Mouse (Mus musculus): ENCODE data around the gene Fgf14.
"Not testable (repeated sequence)": the region's sequence is repeated elsewhere in the genome, so short reads cannot be mapped to it uniquely, and the experiment has no call there.

The Fgf14 gene

GRCm38 (mm10) chr14:124191913-124192814 lies 484.8 kb downstream of the Fgf14 start:
- no peak for DNase-seq

- no peak for DNase-seq
Observed at GRCm38 (mm10) chr14:124180265-124180664, 496.7 kb downstream of the Fgf14 start.

GRCm38 (mm10) chr14:124174111-124174510 lies 502.8 kb downstream of the Fgf14 start:
- no peak for DNase-seq

GRCm38 (mm10) chr14:124163618-124164185 lies 513.2 kb downstream of the Fgf14 start:
- no peak for DNase-seq

- DNase-seq = no peak
Observed at GRCm38 (mm10) chr14:124147378-124147777, 529.5 kb downstream of the Fgf14 start.

- DNase-seq = no peak
Observed at GRCm38 (mm10) chr14:124107205-124107873, 569.6 kb downstream of the Fgf14 start.

- DNase-seq = no peak
Observed at GRCm38 (mm10) chr14:124083126-124083525, 593.8 kb downstream of the Fgf14 start.

- DNase-seq = no peak
Observed at GRCm38 (mm10) chr14:124044016-124044415, 632.9 kb downstream of the Fgf14 start.

GRCm38 (mm10) chr14:124040651-124041050 lies 636.3 kb downstream of the Fgf14 start:
- no peak for DNase-seq

GRCm38 (mm10) chr14:124037434-124037833 lies 639.5 kb downstream of the Fgf14 start:
- DNase-seq = no peak

- no peak for DNase-seq
Observed at GRCm38 (mm10) chr14:124036575-124037205, 640.2 kb downstream of the Fgf14 start.

GRCm38 (mm10) chr14:124033302-124033701 lies 643.6 kb downstream of the Fgf14 start:
- not testable (repeated sequence) for DNase-seq

GRCm38 (mm10) chr14:124027886-124028670 lies 648.8 kb downstream of the Fgf14 start:
- no peak for DNase-seq

GRCm38 (mm10) chr14:123990591-123991195 lies 686.2 kb downstream of the Fgf14 start:
- DNase-seq = no peak

GRCm38 (mm10) chr14:123967996-123968395 lies 708.9 kb downstream of the Fgf14 start:
- DNase-seq = no peak

- DNase-seq = no peak
Observed at GRCm38 (mm10) chr14:123966531-123966930, 710.4 kb downstream of the Fgf14 start.
